10 mouse cellular contexts compared by ENCODE assay signal in the genomic region with DNA sequence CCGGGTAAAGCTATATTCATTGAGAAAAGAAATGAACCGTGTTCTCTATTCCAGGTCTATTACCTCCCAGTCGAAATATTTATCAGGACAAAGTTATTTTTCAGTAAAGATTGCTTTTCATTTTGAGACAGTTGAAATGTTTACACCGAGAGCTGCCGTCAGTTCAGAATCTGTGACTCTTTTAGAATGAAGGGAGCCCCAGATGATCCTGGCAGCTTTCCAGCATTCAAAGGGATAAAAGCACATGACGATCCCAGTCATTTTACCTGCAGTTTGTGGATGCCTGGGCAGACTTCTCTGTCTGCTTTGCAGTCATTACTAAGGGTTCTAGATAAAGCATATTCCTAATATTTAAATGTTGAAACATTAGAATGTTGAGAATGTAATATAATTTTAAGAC.
DNase-seq lines count a peak whose midpoint lies in the region; ATAC-seq and TF ChIP-seq lines count a peak whose summit lies in the region.
"Had no signal": no experiment of that assay in that cellular context is flagged by ENCODE, and none has a peak within 500 bp of the region (broad histone marks: within the 10 kb centered on the region; RNA-seq: fewer than 3 reads in every experiment).

No protein-coding gene starts in this region.

- H3K27ac ChIP-seq in heart, embryonic 11.5 days (ENCODE audit: low read depth, low read length): peak overlapping the region; percentile 81
- H3K27ac ChIP-seq in liver, embryonic 13.5 days: peak overlapping the region; percentile 43; the same call in 1 of the 2 replicates
- peak overlapping the region; percentile 43; the same call in 1 of the 2 replicates for H3K27ac ChIP-seq in heart, postnatal 0 days (ENCODE audit: low read depth)
- H3K27ac ChIP-seq: forebrain, embryonic 12.5 days had no signal

- peak overlapping the region; percentile 62 for H3K4me2 ChIP-seq in heart, embryonic 11.5 days
- no peak overlapping the region for H3K4me2 ChIP-seq in liver, embryonic 13.5 days
- peak overlapping the region; percentile 68 for H3K4me2 ChIP-seq in heart, postnatal 0 days (ENCODE audit: low read depth, low read length)
- H3K4me2 ChIP-seq: forebrain, embryonic 12.5 days had no signal

- H3K36me3 ChIP-seq in heart, embryonic 11.5 days (ENCODE audit: control insufficient read depth, insufficient read depth, low read length): no peaks in the 10 kb centered on the region
- H3K36me3 ChIP-seq in liver, embryonic 13.5 days: no peaks in the 10 kb centered on the region
- H3K36me3 ChIP-seq in heart, postnatal 0 days (replicated peaks; ENCODE audit: control insufficient read depth, insufficient read depth, low read length): no peaks in the 10 kb centered on the region
- H3K36me3 ChIP-seq: forebrain, embryonic 12.5 days had no signal

- DNase-seq in adrenal gland, postnatal 14 days: peak; percentile 18
- no peak for DNase-seq in adrenal gland, adult 8-10 months
- no peak for DNase-seq in heart, adult 9 months (ENCODE audit: low spot score in 2 of 2)
- no peak for DNase-seq in liver, embryonic 13.5 days
- no peak for DNase-seq in liver
- peak; percentile 21 for DNase-seq in heart, postnatal 0 days (ENCODE audit: low spot score)

- H3K4me3 ChIP-seq in heart, embryonic 11.5 days (ENCODE audit: low read depth, low read length): no peak overlapping the region; the same call in 1 of the 2 replicates
- no peak overlapping the region for H3K4me3 ChIP-seq in liver, embryonic 13.5 days (replicated peaks)
- H3K4me3 ChIP-seq in heart, postnatal 0 days (ENCODE audit: low read depth, low read length): peak overlapping the region; percentile 39
- H3K4me3 ChIP-seq: forebrain, embryonic 12.5 days had no signal

- no peaks in the 10 kb centered on the region for H3K27me3 ChIP-seq in heart, embryonic 11.5 days (ENCODE audit: control insufficient read depth, insufficient read depth, low read length)
- H3K27me3 ChIP-seq in liver, embryonic 13.5 days: no peaks in the 10 kb centered on the region
- no peaks in the 10 kb centered on the region for H3K27me3 ChIP-seq in heart, postnatal 0 days (ENCODE audit: control insufficient read depth, insufficient read depth, low read length)
- H3K27me3 ChIP-seq: forebrain, embryonic 12.5 days had no signal

- peak overlapping the region; percentile 56; the same call in 1 of the 2 replicates for H3K9ac ChIP-seq in heart, embryonic 11.5 days (ENCODE audit: low read depth, low read length)
- no peak overlapping the region for H3K9ac ChIP-seq in liver, embryonic 13.5 days
- peak overlapping the region; percentile 48; the same call in 1 of the 2 replicates for H3K9ac ChIP-seq in heart, postnatal 0 days (replicated peaks; ENCODE audit: low read depth, low read length)
- H3K9ac ChIP-seq: forebrain, embryonic 12.5 days had no signal

- H3K4me1 ChIP-seq in heart, embryonic 11.5 days (ENCODE audit: control insufficient read depth, insufficient read depth, low read length): peaks cover 32% of the 10 kb centered on the region
- H3K4me1 ChIP-seq in liver, embryonic 13.5 days (replicated peaks): peaks cover 52% of the 10 kb centered on the region
- peaks cover 15% of the 10 kb centered on the region for H3K4me1 ChIP-seq in heart, postnatal 0 days (ENCODE audit: control insufficient read depth, insufficient read depth)

- H3K9me3 ChIP-seq in heart, embryonic 11.5 days (replicated peaks; ENCODE audit: control insufficient read depth, low read length): no peaks in the 10 kb centered on the region
- H3K9me3 ChIP-seq in liver, embryonic 13.5 days (replicated peaks): no peaks in the 10 kb centered on the region
- no peaks in the 10 kb centered on the region for H3K9me3 ChIP-seq in heart, postnatal 0 days (replicated peaks; ENCODE audit: control insufficient read depth, low read length)
- H3K9me3 ChIP-seq: forebrain, embryonic 12.5 days had no signal

- no peak for TF ChIP-seq EP300 in heart, postnatal 0 days (IDR thresholded peaks at IDR 0.05; ENCODE audit: low read depth)

- no peak for ATAC-seq in heart, embryonic 11.5 days (replicated peaks; ENCODE audit: insufficient number of reproducible peaks, low FRiP score, low TSS enrichment)
- no peak for ATAC-seq in liver, embryonic 13.5 days (ENCODE audit: low read depth)
- ATAC-seq in heart, postnatal 0 days (ENCODE audit: insufficient read depth, low read depth): no peak
- ATAC-seq in megakaryocyte-erythroid progenitor cell, adult 5-6 weeks (replicated peaks; ENCODE audit: low FRiP score, low TSS enrichment, poor library complexity, severe bottlenecking): no peak
- ATAC-seq: inflammation-experienced regulatory T-cells, adult 6 months had no signal

- 34% methylated on average over 6 of the region's 6 CpGs for WGBS in heart, embryonic 11.5 days (ENCODE audit: insufficient replicate concordance)
- WGBS in liver, embryonic 13.5 days (ENCODE audit: insufficient replicate concordance): 52% methylated on average over 6 of the region's 6 CpGs
- WGBS in heart, postnatal 0 days: 14% methylated on average over 6 of the region's 6 CpGs

- no peak for TF ChIP-seq CTCF in heart, postnatal 0 days (IDR thresholded peaks at IDR 0.05; ENCODE audit: low read depth)

Comparison
In these comparisons a context has a peak if more than half of its experiments do, and no peak if none do; other contexts are left out.
1. DNase-seq: peak in adrenal gland, postnatal 14 days (single experiment) and heart, postnatal 0 days (single experiment); none in adrenal gland, adult 8-10 months (single experiment), heart, adult 9 months (0 of 2), liver, embryonic 13.5 days (single experiment) and liver (single experiment).
2. Peak in every context shown above with its lines, with median percentiles within 50 percentile points of each other: H3K27ac ChIP-seq.